Mouse (Mus musculus) monocyte, adult 59 days (primary cell): ENCODE results near the gene Esam. TPM values are rescaled to one million over a fixed set of nuclear protein-coding genes. Genes with fewer than 3 reads are reported as not detected.

Experiments
- total RNA-seq, 2 experiments: library from RNA; stranded (reverse); gene quantifications; one replicate each; pipeline ENCODE4 v1.2.4; 2023

Esam gene
- 1 to 10 TPM; 2.8 to 3.3 TPM for total RNA-seq

GRCm38 (mm10) chr9:37527396-37528224 lies at the start of gene Esam:
TSS of gene Esam (plus strand) at chr9:37528078.

GRCm38 (mm10) chr9:37488611-37489396 lies 39.1 kb upstream of the Esam start, which contains the start of gene Msantd2:
TSS of gene Msantd2 (plus strand) at chr9:37489319.

GRCm38 (mm10) chr9:37539170-37540025 lies 11.5 kb downstream of the Esam start, which contains the start of gene Vsig2:
TSS of gene Vsig2 (plus strand) at chr9:37539255.

GRCm38 (mm10) chr9:37552536-37553293 lies 24.8 kb downstream of the Esam start, which contains the start of gene Nrgn:
TSS of gene Nrgn (minus strand) at chr9:37552904.

GRCm38 (mm10) chr9:37554838-37555748 lies 27.2 kb downstream of the Esam start, which contains the start of gene Siae:
TSS of gene Siae (plus strand) at chr9:37555698.

Other genes with a start within 250 kb of the Esam start
- gene Ccdc15, start 179.6 kb upstream of the Esam start, total RNA-seq: 1 to 10 TPM; 3.8 to 4.8 TPM
- gene Hepacam, start 160.7 kb upstream of the Esam start, total RNA-seq: not detected
- gene Robo4, start 126.2 kb upstream of the Esam start, total RNA-seq: not detected
- not detected for gene Robo3, start 94.8 kb upstream of the Esam start, total RNA-seq
- gene Msantd2, start 38.8 kb upstream of the Esam start, total RNA-seq: 10 to 100 TPM; 19.3 to 19.9 TPM
- not detected for gene Vsig2, start 11.2 kb downstream of the Esam start, total RNA-seq
- gene Nrgn, start 24.8 kb downstream of the Esam start, total RNA-seq: not detected
- 10 to 100 TPM in 1 of 2 experiments, 1 to 10 TPM in 1; 9.3 to 11.4 TPM for gene Siae, start 27.6 kb downstream of the Esam start, total RNA-seq
- gene Spa17, start 85.6 kb downstream of the Esam start, total RNA-seq: not detected
- 10 to 100 TPM; 23.0 to 23.5 TPM for gene Tbrg1, start 129.2 kb downstream of the Esam start, total RNA-seq
- not detected for gene Panx3, start 141.2 kb downstream of the Esam start, total RNA-seq
- gene Olfr160, start 188.2 kb downstream of the Esam start, total RNA-seq: not detected
- not detected for gene Olfr874, start 217.0 kb downstream of the Esam start, total RNA-seq
- not detected for gene Olfr875, start 243.8 kb downstream of the Esam start, total RNA-seq